Mouse (Mus musculus) neural tube, embryonic 11.5 days (tissue): ENCODE results near the gene Gm13283. TPM values are rescaled to one million over a fixed set of nuclear protein-coding genes. Genes with fewer than 3 reads are reported as not detected.
"Not testable (repeated sequence)": the region's sequence is repeated elsewhere in the genome, so short reads cannot be mapped to it uniquely, and the experiment has no call there.

Source experiments
- ATAC-seq: fragments of 200-750 bp; cut with Nextera tagmentation; 2 replicates; pipeline ENCODE4 v1.8.0; 2017; ENCODE audit warnings: moderate number of reproducible peaks, mild to moderate bottlenecking, moderate TSS enrichment, moderate library complexity; ENCODE audit not compliant: insufficient read depth, low FRiP score, low TSS enrichment
- DNase-seq: peaks from one replicate; pipeline ENCODE4 v3.0.0-alpha.2; 2015; ENCODE audit warnings: low spot score
- H3K27ac ChIP-seq: fragments of 300-500 bp; sonication (generic); 2 replicates; pipeline ENCODE4 v1.5.1; 2014; ENCODE audit warnings: low read depth, mild to moderate bottlenecking, low read length
- H3K27me3 ChIP-seq: fragments of 300-500 bp; sonication (generic); 2 replicates; pipeline ENCODE4 v1.6.1; 2014; ENCODE audit warnings: mild to moderate bottlenecking, low read length, mixed read lengths; ENCODE audit not compliant: control insufficient read depth, insufficient read depth
- H3K36me3 ChIP-seq: fragments of 300-500 bp; sonication (generic); 2 replicates; pipeline ENCODE4 v1.6.1; 2014; ENCODE audit warnings: mild to moderate bottlenecking, low read length, moderate library complexity, mixed read lengths; ENCODE audit not compliant: control insufficient read depth, insufficient read depth
- H3K4me1 ChIP-seq: fragments of 300-500 bp; sonication (generic); 2 replicates; pipeline ENCODE4 v1.6.1; 2014; ENCODE audit warnings: low read length, mixed read lengths; ENCODE audit not compliant: control insufficient read depth, insufficient read depth
- H3K4me2 ChIP-seq: fragments of 300-500 bp; sonication (generic); 2 replicates; pipeline ENCODE4 v1.6.1; 2014; ENCODE audit warnings: low read depth, mild to moderate bottlenecking, moderate library complexity
- H3K4me3 ChIP-seq: fragments of 300-500 bp; sonication (generic); 2 replicates; pipeline ENCODE4 v1.5.1; 2014; ENCODE audit warnings: low read depth, low read length
- H3K9ac ChIP-seq: fragments of 300-500 bp; sonication (generic); 2 replicates; pipeline ENCODE4 v1.6.1; 2014; ENCODE audit warnings: mild to moderate bottlenecking, low read length
- H3K9me3 ChIP-seq: fragments of 300-500 bp; sonication (generic); 2 replicates; pipeline ENCODE4 v1.6.1; 2016; ENCODE audit warnings: low read length; ENCODE audit not compliant: control insufficient read depth
- WGBS: fragments of 180-500 bp; shearing (Covaris S2); extraction: QIAGEN DNeasy Blood & Tissue Kit; methylation state at CpG from one replicate; pipeline ENCODE4 v1.1.7; 2014; 5-methylcytosine and 5-hydroxymethylcytosine counted together
- polyA plus RNA-seq: library from polyadenylated mRNA; unstranded; fragments of >200 nt; fragmentation: Nextera tagmentation; extraction: Ambion mirVana; gene quantifications from 2 replicates; pipeline ENCODE4 v1.2.1, GENCODE M21; 2014

The Gm13283 gene
- polyA plus RNA-seq, 1 experiment from 2014 or later = not detected

DNA sequence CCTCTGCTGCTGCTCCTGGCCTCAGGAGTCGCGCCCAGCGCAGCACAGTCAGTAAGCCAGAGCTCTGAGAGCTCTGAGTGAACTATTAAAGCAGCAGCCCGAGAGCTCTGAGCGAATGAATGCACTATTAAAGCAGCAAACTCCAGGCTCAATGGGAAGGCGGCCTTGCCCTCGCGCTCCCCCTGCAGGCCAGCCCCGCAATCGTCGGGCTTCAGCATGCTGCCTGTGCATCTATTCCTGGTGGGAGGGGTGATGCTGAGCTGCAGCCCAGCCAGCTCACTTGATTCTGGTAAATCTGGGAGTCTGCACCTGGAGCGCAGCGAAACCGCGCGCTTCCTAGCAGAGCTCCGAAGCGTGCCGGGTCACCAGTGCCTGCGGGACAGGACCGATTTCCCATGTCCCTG is 2.3 kb upstream of the Gm13283 start:
- H3K27ac ChIP-seq = peak overlapping the region; percentile 67
- DNase-seq (peak; percentile 87), ATAC-seq (peak; percentile 100)
- not testable (repeated sequence) for H3K9me3 ChIP-seq, H3K4me1 ChIP-seq, H3K36me3 ChIP-seq, H3K27me3 ChIP-seq, H3K9ac ChIP-seq
- 0% methylated on average over 19 of the region's 21 CpGs for WGBS
- H3K4me3 ChIP-seq = peak overlapping the region; percentile 30
- peak overlapping the region; percentile 49 for H3K4me2 ChIP-seq

GRCm38 (mm10) chr4:88758751-88759150 is 1.2 kb upstream of the Gm13283 start:
- not testable (repeated sequence) for H3K36me3 ChIP-seq, DNase-seq, H3K27ac ChIP-seq, H3K4me3 ChIP-seq, H3K9me3 ChIP-seq, H3K4me1 ChIP-seq, H3K27me3 ChIP-seq, H3K9ac ChIP-seq, H3K4me2 ChIP-seq, ATAC-seq
- 85% methylated on average over 9 of the region's 9 CpGs for WGBS

GRCm38 (mm10) chr4:88760431-88760830 is 512 bp downstream of the Gm13283 start:
- not testable (repeated sequence) for H3K4me1 ChIP-seq, H3K9ac ChIP-seq, H3K27me3 ChIP-seq, H3K36me3 ChIP-seq, H3K9me3 ChIP-seq, ATAC-seq, H3K27ac ChIP-seq
- WGBS = 0% methylated on average over 18 of the region's 28 CpGs
- H3K4me3 ChIP-seq = peak overlapping the region; percentile 12; the same call in 1 of the 2 replicates
- peak overlapping the region; percentile 32 for H3K4me2 ChIP-seq
- DNase-seq = peak; percentile 80

DNA sequence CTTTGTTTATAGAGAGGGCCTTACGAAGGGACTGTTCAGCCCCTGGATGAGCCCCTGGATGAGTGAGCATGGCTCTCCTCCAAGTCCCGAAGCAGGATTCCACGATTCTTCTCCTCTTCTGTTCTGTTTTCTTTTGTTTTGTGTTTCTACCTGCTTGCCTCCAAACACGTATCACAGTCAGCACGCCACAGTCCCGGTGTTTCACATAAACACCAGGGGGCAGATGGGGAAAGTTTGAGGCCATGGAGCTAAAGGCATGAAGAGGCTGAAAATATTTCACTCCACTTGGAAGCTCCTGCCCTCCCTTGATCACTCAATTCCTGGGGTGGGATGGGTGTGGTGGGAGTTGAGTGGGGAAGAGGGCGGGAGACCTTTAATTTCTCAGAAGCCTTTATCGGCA is 1.9 kb downstream of the Gm13283 start:
- not testable (repeated sequence) for ATAC-seq, H3K9ac ChIP-seq
- 78% methylated on average over 6 of the region's 8 CpGs for WGBS

DNA sequence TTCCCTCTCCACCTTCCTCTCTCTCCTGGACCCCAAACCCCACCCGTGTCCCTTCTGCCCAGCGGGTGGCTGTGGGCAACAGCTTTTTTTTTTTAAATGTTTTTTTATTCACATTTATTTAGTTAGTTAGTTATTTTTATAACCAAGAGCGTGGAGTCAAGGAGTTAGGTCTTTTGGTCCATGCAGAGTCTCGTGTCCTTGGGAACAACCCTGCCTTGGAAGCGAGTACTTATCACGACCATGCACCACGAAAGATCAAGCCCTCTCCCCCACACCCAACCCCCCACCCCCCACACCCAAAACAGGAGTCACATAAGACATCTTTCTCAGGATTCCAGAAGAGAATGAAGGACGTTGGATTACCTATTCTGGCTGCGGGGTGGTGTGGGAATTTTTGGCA is 2.4 kb downstream of the Gm13283 start:
- not testable (repeated sequence) for H3K27ac ChIP-seq, H3K4me2 ChIP-seq, H3K9ac ChIP-seq, H3K36me3 ChIP-seq, H3K27me3 ChIP-seq, H3K4me1 ChIP-seq, H3K4me3 ChIP-seq, ATAC-seq, DNase-seq, H3K9me3 ChIP-seq
- 63% methylated on average over 9 of the region's 9 CpGs for WGBS

More for the DNA sequence above, 1.9 kb downstream of the Gm13283 start:
- not testable (repeated sequence) for H3K27me3 ChIP-seq, H3K4me3 ChIP-seq, DNase-seq, H3K4me2 ChIP-seq, H3K36me3 ChIP-seq, H3K4me1 ChIP-seq, H3K9me3 ChIP-seq, H3K27ac ChIP-seq

DNA sequence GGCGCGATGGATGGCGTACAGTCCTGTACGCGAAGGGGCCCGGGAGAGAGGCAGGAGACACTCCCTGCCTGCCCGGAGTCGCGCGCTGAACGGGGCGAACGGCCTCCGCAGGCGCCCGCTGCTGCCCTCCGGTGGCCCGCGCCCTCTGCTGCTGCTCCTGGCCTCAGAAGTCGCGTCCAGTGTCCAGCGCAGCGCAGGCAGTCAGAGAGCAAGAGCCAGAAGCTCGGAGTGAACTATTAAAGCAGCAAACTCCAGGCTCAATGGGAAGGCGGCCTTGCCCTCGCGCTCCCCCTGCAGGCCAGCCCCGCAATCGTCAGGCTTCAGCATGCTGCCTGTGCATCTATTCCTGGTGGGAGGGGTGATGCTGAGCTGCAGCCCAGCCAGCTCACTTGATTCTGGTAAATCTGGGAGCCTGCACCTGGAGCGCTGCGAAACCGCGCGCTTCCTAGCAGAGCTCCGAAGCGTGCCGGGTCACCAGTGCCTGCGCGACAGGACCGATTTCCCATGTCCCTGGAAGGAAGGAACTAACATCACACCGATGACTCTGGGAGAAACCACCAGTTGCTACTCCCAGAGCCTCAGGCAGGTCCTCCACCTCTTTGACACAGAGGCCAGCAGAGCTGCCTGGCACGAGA is 3.6 kb downstream of the Gm13283 start:
- not testable (repeated sequence) for H3K27ac ChIP-seq, ATAC-seq, H3K36me3 ChIP-seq, H3K4me3 ChIP-seq, H3K9me3 ChIP-seq, H3K4me1 ChIP-seq, H3K9ac ChIP-seq, H3K27me3 ChIP-seq
- DNase-seq = peak; percentile 72
- peak overlapping the region; percentile 32; the same call in 1 of the 2 replicates for H3K4me2 ChIP-seq
- 6% methylated on average over 22 of the region's 42 CpGs for WGBS

DNA sequence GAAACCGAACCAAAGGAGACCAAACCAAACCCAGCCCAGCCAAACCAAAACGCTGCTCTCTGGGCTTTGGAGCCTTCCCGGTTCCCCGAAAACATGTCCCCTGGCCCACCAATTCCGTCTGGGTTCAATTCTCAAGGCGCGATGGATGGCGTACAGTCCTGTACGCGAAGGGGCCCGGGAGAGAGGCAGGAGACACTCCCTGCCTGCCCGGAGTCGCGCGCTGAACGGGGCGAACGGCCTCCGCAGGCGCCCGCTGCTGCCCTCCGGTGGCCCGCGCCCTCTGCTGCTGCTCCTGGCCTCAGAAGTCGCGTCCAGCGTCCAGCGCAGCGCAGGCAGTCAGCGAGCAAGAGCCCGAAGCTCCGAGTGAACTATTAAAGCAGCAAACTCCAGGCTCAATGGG is 13.6 kb downstream of the Gm13283 start, which contains the start of gene Gm13290:
Gm13290 (plus strand) TSS at position 301 of the 400 bp plus-strand sequence.
- H3K4me1 ChIP-seq, H3K9ac ChIP-seq, ATAC-seq, H3K9me3 ChIP-seq, H3K4me3 ChIP-seq, H3K27me3 ChIP-seq, DNase-seq, H3K27ac ChIP-seq, H3K36me3 ChIP-seq, H3K4me2 ChIP-seq: not testable (repeated sequence)
- no CpG with 5 or more reads among the region's 32 CpGs for WGBS

DNA sequence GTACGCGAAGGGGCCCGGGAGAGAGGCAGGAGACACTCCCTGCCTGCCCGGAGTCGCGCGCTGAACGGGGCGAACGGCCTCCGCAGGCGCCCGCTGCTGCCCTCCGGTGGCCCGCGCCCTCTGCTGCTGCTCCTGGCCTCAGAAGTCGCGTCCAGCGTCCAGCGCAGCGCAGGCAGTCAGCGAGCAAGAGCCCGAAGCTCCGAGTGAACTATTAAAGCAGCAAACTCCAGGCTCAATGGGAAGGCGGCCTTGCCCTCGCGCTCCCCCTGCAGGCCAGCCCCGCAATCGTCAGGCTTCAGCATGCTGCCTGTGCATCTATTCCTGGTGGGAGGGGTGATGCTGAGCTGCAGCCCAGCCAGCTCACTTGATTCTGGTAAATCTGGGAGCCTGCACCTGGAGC is 16.7 kb downstream of the Gm13283 start, which contains the start of gene Gm13289:
Gm13289 (plus strand) TSS at position 301 of the 400 bp plus-strand sequence.
- ATAC-seq = not testable (repeated sequence)
- WGBS = no CpG with 5 or more reads among the region's 29 CpGs

GRCm38 (mm10) chr4:88779550-88779949 is 19.6 kb downstream of the Gm13283 start, which contains the start of gene Gm13272:
Gene Gm13272, plus strand, starts transcription at chr4:88779850.
- not testable (repeated sequence) for DNase-seq, H3K4me2 ChIP-seq, H3K9ac ChIP-seq, ATAC-seq, H3K36me3 ChIP-seq, H3K27ac ChIP-seq, H3K9me3 ChIP-seq, H3K27me3 ChIP-seq, H3K4me1 ChIP-seq, H3K4me3 ChIP-seq
- no CpG with 5 or more reads among the region's 29 CpGs for WGBS

More for the DNA sequence above, 16.7 kb downstream of the Gm13283 start, which contains the start of gene Gm13289:
- H3K36me3 ChIP-seq, H3K4me1 ChIP-seq, DNase-seq, H3K27me3 ChIP-seq, H3K9ac ChIP-seq, H3K27ac ChIP-seq, H3K4me2 ChIP-seq, H3K4me3 ChIP-seq, H3K9me3 ChIP-seq: not testable (repeated sequence)
